Comparison of ENCODE assay signal across 10 mouse cellular contexts in the genomic region with DNA sequence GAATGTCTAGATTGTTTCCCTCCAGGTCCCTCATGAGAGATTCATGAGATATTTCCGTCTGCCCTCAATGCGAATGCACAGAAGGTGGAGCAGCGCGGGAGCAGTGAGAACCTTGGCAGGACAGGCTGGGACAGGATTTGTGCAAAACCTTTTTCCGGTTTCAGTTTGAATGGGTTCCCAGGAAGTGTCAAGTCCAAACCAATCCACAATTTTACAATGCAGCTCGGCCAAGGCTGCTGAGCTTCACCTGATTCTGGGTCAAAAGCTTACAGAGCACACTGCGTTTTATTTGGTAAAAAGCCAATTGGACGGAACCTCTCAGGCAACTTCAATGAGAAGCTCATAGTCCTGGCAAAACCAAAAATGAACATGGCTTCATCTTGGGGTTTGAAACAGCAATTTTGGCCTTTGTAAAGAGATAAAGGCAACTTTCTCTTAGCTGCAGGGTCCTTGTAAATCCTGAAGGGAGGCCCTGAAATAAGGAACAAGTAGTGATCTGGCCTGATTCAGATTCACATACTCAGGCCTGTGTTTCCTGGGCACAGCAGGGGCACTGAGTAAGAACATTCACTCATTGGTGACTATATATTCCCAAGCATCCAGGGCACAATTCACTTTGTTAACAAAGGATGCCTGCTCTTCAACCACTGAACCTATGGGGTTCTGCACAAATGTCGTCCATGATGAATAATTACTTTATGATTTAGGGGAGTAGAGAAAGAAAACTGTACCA.
DNase-seq lines count a peak whose midpoint lies in the region; ATAC-seq lines count a peak whose summit lies in the region.
"Had no signal": no experiment of that assay in that cellular context is flagged by ENCODE, and none has a peak within 500 bp of the region (broad histone marks: within the 10 kb centered on the region; RNA-seq: fewer than 3 reads in every experiment).

No protein-coding gene starts in this region.

- WGBS in kidney, embryonic 15.5 days = 70% methylated on average over 9 of the region's 9 CpGs

- no peaks in the 10 kb centered on the region for H3K36me3 ChIP-seq in kidney, embryonic 15.5 days
- H3K36me3 ChIP-seq: lung, embryonic 15.5 days had no signal

- intact Hi-C loops in heart, postnatal 10 days (cut with DNase I) = no loop called here

- H3K9me3 ChIP-seq in kidney, embryonic 15.5 days (replicated peaks) = no peaks in the 10 kb centered on the region
- H3K9me3 ChIP-seq: lung, embryonic 15.5 days had no signal

- H3K9ac ChIP-seq in kidney, embryonic 15.5 days = no peak overlapping the region
- H3K9ac ChIP-seq: lung, embryonic 15.5 days had no signal

- no peaks in the 10 kb centered on the region for H3K4me1 ChIP-seq in kidney, embryonic 15.5 days
- H3K4me1 ChIP-seq: lung, embryonic 15.5 days had no signal

- no peak for ATAC-seq in kidney, embryonic 15.5 days (replicated peaks; ENCODE audit: low FRiP score)

- H3K27ac ChIP-seq in kidney, embryonic 15.5 days = no peak overlapping the region
- H3K27ac ChIP-seq: lung, embryonic 15.5 days had no signal

- H3K4me3 ChIP-seq in kidney, embryonic 15.5 days (replicated peaks) = no peak overlapping the region
- H3K4me3 ChIP-seq: lung, embryonic 15.5 days; myocyte had no signal

- DNase-seq in heart, adult 9 months (ENCODE audit: low spot score in 2 of 2) = peak; percentile 11 to 14
- DNase-seq in heart, postnatal 10 days = no peak
- peak; percentile 99 for DNase-seq in brain, adult 2 months (ENCODE audit: low read depth, low spot score)
- peak; percentile 98 for DNase-seq in cerebellum, adult 11-12 months
- peak; percentile 10 to 20 for DNase-seq in layer of hippocampus, adult 8-10 months (ENCODE audit: low spot score in 2 of 2)
- no peak for DNase-seq in lung, postnatal 4 days
- DNase-seq: retina, postnatal 1 day had no signal

- no peaks in the 10 kb centered on the region for H3K27me3 ChIP-seq in kidney, embryonic 15.5 days
- H3K27me3 ChIP-seq: lung, embryonic 15.5 days had no signal

- no peak overlapping the region for H3K4me2 ChIP-seq in kidney, embryonic 15.5 days
- H3K4me2 ChIP-seq: lung, embryonic 15.5 days had no signal

Comparison
In these comparisons a context has a peak if more than half of its experiments do, and no peak if none do; other contexts are left out.
1. DNase-seq: peak in heart, adult 9 months (2 of 2), brain, adult 2 months (single experiment), cerebellum, adult 11-12 months (single experiment) and layer of hippocampus, adult 8-10 months (2 of 2); none in heart, postnatal 10 days (0 of 2) and lung, postnatal 4 days (0 of 2).